Mouse (Mus musculus) liver, embryonic 11.5 days (tissue): ENCODE data around the gene Cpa4. TPM values are rescaled to one million over a fixed set of nuclear protein-coding genes. Genes with fewer than 3 reads are reported as not detected.
A peak's percentile ranks its signal among the peaks of the same experiment; 100 is the strongest.

ENCODE experiments used
- ATAC-seq: fragments of 200-750 bp; cut with Nextera tagmentation; replicated peaks from 2 replicates; pipeline ENCODE4 v1.8.0; 2017; ENCODE audit warnings: moderate number of reproducible peaks, mild to moderate bottlenecking, moderate TSS enrichment, moderate library complexity; ENCODE audit not compliant: low FRiP score
- DNase-seq: peaks from one replicate; pipeline ENCODE4 v3.0.0-alpha.2; 2017; ENCODE audit warnings: low spot score
- H3K27ac ChIP-seq: fragments of 300-500 bp; sonication (generic); 2 replicates; pipeline ENCODE4 v1.5.1; 2014; ENCODE audit warnings: mild to moderate bottlenecking, low read depth, low read length, control low read depth
- H3K27me3 ChIP-seq: fragments of 300-500 bp; sonication (generic); replicated peaks from 2 replicates; pipeline ENCODE4 v1.6.1; 2014; ENCODE audit warnings: low read length, mixed read lengths; ENCODE audit not compliant: control insufficient read depth, insufficient read depth
- H3K36me3 ChIP-seq: fragments of 300-500 bp; sonication (generic); 2 replicates; pipeline ENCODE4 v1.6.1; 2014; ENCODE audit warnings: mild to moderate bottlenecking, low read length, moderate library complexity, mixed read lengths; ENCODE audit not compliant: control insufficient read depth, insufficient read depth
- H3K4me1 ChIP-seq: fragments of 300-500 bp; sonication (generic); replicated peaks from 2 replicates; pipeline ENCODE4 v1.6.1; 2014; ENCODE audit warnings: low read length, mixed read lengths; ENCODE audit not compliant: control insufficient read depth, insufficient read depth
- H3K4me2 ChIP-seq: fragments of 300-500 bp; sonication (generic); 2 replicates; pipeline ENCODE4 v1.6.1; 2014; ENCODE audit warnings: mild to moderate bottlenecking, control low read depth, moderate library complexity
- H3K4me3 ChIP-seq: fragments of 300-500 bp; sonication (generic); 2 replicates; pipeline ENCODE4 v1.5.1; 2014; ENCODE audit warnings: low read depth, low read length, control low read depth
- H3K9ac ChIP-seq: fragments of 300-500 bp; sonication (generic); 2 replicates; pipeline ENCODE4 v1.6.1; 2014; ENCODE audit warnings: low read depth, low read length, control low read depth
- H3K9me3 ChIP-seq: fragments of 300-500 bp; sonication (generic); 2 replicates; pipeline ENCODE4 v1.6.1; 2016; ENCODE audit warnings: low read length, inconsistent platforms, mixed read lengths; ENCODE audit not compliant: control insufficient read depth
- WGBS: fragments of 180-500 bp; shearing (Covaris S2); extraction: QIAGEN DNeasy Blood & Tissue Kit; methylation state at CpG from one replicate; pipeline ENCODE4 v1.1.7; 2014; 5-methylcytosine and 5-hydroxymethylcytosine counted together
- polyA plus RNA-seq: library from polyadenylated mRNA; unstranded; fragments of >200 nt; fragmentation: Nextera tagmentation; extraction: Ambion mirVana; gene quantifications from 2 replicates; pipeline ENCODE4 v1.2.1, GENCODE M21; 2014

The Cpa4 gene
- polyA plus RNA-seq, 1 experiment from 2014 or later: 0.44 TPM

DNA sequence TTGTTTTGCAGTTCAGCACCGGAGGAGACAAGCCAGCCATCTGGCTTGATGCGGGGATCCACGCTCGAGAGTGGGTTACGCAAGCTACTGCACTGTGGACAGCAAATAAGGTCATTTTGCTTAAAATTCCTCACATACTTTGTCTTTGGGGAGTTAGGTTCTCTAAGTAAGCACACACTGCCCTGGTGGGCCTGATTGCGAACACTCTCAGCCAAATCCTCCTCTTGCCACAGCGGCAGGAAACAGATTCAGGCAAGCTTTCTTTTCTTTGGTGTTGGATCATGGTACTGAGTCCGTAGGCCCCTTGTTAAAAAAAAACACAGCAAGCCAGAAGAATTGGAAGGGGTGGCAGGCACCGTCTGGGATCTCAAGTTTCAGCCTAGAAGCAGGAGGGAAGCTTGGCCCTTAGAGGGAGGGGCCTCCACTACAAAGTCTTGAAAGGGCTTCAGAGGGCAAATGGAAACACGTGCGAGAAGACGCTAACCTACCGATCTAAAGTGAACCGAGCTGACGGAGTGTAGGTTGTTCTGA is 18.9 kb upstream of the Cpa4 start:
- Histone ChIP-seq H3K4me3 (no peak overlapping the region), H3K4me2 (peak overlapping the region; percentile 39), H3K36me3 (no peaks in the 10 kb centered on the region), H3K27ac (peak overlapping the region; percentile 63), H3K9ac (no peak overlapping the region; the same call in 1 of the 2 replicates), H3K27me3 (peaks cover 51% of the 10 kb centered on the region), H3K9me3 (no peaks in the 10 kb centered on the region), H3K4me1 (peaks cover 12% of the 10 kb centered on the region)
- DNase-seq (no peak), ATAC-seq (no peak)
- 9% methylated on average over 15 of the region's 15 CpGs for WGBS

DNA sequence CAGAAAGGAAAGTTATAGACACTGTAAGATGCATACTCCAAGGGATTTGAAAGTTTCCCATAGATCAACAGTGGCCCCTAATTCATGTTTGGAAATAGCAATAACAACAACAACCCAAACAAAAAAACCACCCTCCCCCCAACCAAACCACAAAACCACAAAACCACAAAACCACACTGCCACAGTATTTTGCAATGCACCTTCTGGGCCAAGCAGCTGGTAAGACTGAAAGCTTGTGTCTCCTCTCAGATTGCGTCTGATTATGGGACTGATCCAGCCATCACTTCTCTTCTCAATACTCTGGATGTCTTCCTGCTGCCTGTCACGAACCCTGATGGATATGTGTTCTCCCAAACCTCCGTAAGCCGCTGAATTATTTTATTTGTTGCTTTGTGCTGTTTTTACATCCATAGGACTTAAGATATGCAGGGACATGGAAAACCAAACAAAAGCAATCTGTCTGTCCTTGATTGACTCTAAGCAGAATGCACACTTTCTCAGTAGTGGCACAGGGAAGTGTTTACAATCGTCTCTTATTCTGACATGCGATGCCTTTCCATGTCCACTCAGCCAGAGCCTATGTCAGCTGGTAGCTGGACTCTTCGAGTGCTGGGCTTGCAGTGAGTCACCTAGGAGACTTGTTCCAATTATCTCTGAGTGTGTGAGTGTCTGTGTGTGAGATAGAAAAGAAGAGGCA is 17.5 kb upstream of the Cpa4 start:
- WGBS: 59% methylated on average over 7 of the region's 7 CpGs
- DNase-seq: no peak
- Histone ChIP-seq H3K4me2 (no peak overlapping the region), H3K27ac (no peak overlapping the region), H3K9me3 (no peaks in the 10 kb centered on the region), H3K4me1 (peaks cover 12% of the 10 kb centered on the region), H3K27me3 (peaks cover 44% of the 10 kb centered on the region), H3K9ac (no peak overlapping the region), H3K36me3 (no peaks in the 10 kb centered on the region), H3K4me3 (no peak overlapping the region)
- ATAC-seq: no peak

DNA sequence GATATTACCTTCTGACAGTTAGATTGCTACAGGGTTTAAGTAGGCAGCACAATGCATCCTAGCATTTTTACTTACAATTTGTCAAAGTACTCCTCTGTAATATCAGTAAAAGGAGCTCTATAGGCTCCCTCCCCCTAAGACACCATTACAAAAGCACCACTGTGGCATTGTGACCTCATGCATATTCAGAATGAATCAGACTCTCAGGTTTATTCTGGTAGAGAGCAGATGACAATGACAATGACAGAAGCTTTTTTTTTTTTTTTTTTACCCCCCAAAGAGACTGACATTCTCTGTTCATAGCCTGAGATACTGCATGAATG is 17.0 kb upstream of the Cpa4 start:
- no peaks in the 10 kb centered on the region for H3K36me3 ChIP-seq
- no peaks in the 10 kb centered on the region for H3K9me3 ChIP-seq
- H3K4me1 ChIP-seq: peaks cover 12% of the 10 kb centered on the region
- H3K4me3 ChIP-seq: no peak overlapping the region
- ATAC-seq (no peak), DNase-seq (no peak)
- no peak overlapping the region for H3K9ac ChIP-seq
- H3K4me2 ChIP-seq: no peak overlapping the region
- H3K27ac ChIP-seq: no peak overlapping the region
- peaks cover 39% of the 10 kb centered on the region for H3K27me3 ChIP-seq

DNA sequence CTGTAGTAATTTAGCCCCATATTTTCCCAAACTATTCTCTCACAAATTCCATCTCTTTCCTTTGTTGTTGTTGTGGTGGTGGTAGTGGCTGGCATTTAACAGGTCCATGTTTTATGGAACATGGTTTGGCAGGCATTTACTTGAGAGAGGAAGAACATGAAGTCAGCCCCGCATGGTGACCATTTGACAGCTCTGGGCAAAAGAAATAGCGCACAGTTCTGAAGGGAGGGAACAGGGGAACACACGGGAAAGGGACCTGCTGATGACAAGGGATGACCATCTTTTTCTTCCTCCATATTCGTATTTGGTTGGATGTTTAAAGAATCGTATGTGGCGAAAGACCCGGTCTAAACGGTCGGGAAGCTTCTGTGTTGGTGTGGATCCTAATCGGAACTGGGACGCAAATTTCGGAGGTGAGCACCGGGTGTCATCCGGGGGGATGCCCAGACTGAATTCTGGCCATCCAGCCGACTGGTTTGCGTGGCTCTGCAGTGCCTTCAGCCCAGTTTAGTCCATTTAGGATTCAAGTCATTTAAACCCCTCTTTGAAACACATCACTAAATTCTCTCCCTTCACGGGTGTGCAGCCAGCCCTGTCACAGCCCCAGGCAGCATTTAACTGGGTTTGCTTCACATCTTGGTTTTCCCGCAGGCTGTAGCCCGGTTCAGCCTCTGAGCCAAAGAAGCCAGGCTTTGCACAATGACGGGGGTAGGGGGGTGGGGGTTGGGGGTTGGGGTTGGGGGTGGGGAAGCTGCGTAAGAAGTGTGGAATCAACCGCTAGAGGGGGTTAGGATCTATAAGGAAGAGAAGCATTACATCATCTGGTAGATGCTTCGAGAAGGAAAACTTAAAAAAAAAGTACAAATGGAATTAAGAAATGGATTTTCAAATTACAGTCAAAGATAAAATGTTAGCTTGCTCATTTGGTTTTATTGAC is 16.3 kb upstream of the Cpa4 start:
- no peak overlapping the region for H3K4me3 ChIP-seq
- no peak for DNase-seq

DNA sequence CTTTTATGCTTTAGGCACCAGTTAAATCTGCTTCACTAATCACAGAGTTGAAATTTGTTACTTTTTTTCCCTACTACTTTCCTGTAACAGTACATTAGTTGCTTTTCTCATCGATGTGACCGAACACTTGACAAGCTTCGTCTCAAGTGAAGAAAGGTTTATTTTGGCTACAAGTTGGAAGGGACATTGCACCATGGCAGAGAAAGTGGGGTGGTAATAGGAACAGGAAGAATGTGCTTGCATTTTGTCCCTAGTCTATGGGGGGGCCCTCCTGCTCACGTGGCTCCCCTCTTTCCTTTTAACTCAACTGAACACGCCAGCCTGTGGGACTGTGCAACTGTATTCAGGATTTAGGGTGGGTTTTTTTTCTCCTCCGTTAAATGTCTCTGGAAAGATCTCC is 15.5 kb upstream of the Cpa4 start:
- 61% methylated on average over 6 of the region's 6 CpGs for WGBS
- Histone ChIP-seq H3K27me3 (peaks cover 39% of the 10 kb centered on the region), H3K27ac (no peak overlapping the region)

More for the DNA sequence above, 16.3 kb upstream of the Cpa4 start:
- no peaks in the 10 kb centered on the region for H3K9me3 ChIP-seq
- peak overlapping the region; percentile 23; the same call in 1 of the 2 replicates for H3K4me2 ChIP-seq
- peaks cover 39% of the 10 kb centered on the region for H3K27me3 ChIP-seq
- 25% methylated on average over 23 of the region's 23 CpGs for WGBS
- H3K36me3 ChIP-seq: no peaks in the 10 kb centered on the region
- peaks cover 8% of the 10 kb centered on the region for H3K4me1 ChIP-seq
- no peak overlapping the region for H3K9ac ChIP-seq
- no peak overlapping the region for H3K27ac ChIP-seq
- ATAC-seq: no peak

DNA sequence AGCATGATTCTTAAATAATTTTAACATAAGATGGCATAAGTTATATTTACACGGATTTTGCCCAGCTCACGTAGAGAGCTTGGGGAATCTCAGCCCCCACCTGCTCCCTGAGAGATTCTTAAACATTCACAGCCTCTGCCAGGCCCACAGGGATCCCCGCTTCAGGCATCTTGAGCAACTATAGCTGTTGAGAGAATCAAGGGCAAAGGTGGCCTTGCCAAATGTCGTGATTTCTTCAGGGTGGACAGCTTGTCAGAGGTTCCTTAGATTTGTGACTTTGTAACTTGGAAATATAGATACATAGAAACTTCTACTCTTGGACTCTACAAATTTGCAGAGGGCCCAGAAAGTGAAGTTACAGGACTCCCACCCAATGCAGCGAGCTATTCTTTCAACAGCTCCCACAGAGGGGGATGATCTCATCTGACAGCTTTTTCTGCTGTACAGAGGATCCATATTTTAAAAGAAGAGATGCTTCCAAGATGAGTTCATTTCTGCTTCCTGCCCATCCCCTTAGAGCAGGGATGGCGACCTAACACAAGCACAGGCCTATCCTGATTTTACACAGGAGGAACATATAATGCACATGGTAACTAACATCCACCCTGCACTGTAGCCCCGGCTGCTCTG is 14.7 kb upstream of the Cpa4 start:
- no peak overlapping the region for H3K4me2 ChIP-seq
- 74% methylated on average over 7 of the region's 7 CpGs for WGBS
- no peak overlapping the region for H3K9ac ChIP-seq
- DNase-seq: no peak
- no peaks in the 10 kb centered on the region for H3K9me3 ChIP-seq
- ATAC-seq: no peak
- no peak overlapping the region for H3K27ac ChIP-seq
- no peak overlapping the region for H3K4me3 ChIP-seq
- peaks cover 31% of the 10 kb centered on the region for H3K27me3 ChIP-seq
- peaks cover 6% of the 10 kb centered on the region; the same call in 1 of the 2 replicates for H3K4me1 ChIP-seq
- H3K36me3 ChIP-seq: no peaks in the 10 kb centered on the region

More for the DNA sequence above, 15.5 kb upstream of the Cpa4 start:
- ATAC-seq (no peak), DNase-seq (no peak)
- no peak overlapping the region for H3K9ac ChIP-seq
- H3K36me3 ChIP-seq: no peaks in the 10 kb centered on the region
- H3K4me1 ChIP-seq: peaks cover 8% of the 10 kb centered on the region
- H3K9me3 ChIP-seq: no peaks in the 10 kb centered on the region
- no peak overlapping the region for H3K4me2 ChIP-seq
- no peak overlapping the region for H3K4me3 ChIP-seq

DNA sequence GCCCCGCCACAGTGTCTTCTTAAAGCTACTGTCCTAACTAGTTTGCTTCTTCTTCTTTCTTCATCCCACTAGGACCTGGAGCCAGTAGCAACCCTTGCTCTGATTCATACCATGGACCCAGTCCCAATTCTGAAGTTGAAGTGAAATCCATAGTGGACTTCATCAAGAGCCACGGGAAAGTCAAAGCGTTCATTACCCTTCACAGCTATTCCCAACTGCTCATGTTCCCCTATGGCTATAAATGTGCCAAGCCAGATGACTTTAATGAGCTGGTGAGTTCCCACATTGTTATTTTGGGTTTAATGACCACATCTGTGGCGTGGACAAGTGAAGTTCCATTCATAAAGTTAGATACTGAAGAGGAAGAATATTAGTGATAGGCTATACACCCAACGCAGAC is 14.1 kb upstream of the Cpa4 start:
- ATAC-seq (no peak), DNase-seq (no peak)
- Histone ChIP-seq H3K9ac (no peak overlapping the region), H3K27me3 (peaks cover 29% of the 10 kb centered on the region), H3K4me1 (peaks cover 3% of the 10 kb centered on the region; the same call in 1 of the 2 replicates), H3K4me3 (no peak overlapping the region), H3K27ac (no peak overlapping the region), H3K9me3 (no peaks in the 10 kb centered on the region), H3K36me3 (no peaks in the 10 kb centered on the region), H3K4me2 (no peak overlapping the region)
- 83% methylated on average over 5 of the region's 5 CpGs for WGBS

DNA sequence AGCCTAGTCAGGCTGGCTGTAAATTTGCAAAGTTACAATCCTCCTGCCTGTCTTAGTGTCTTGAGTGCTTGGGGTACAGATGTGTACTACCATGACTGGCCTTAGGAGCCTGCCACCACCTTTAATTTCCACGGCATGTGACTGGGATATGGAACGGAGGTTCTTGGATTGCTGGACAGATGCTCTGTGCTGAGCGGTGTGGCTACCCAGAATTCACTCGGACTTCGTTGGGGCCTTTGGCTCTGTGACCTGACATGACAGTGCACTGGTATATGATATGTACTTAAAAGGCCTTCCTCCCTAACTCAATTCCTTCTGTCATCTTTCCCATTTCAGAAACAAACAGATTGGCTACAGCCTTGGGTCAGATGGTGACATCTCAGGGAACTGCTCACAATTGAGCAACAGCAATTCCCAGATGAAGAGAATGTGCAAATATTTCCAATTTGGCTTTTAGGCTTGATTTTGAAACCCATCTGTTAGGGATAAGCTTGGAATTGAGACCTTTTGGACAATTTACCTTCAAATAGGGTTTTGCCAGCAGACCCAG is 13.5 kb upstream of the Cpa4 start:
- ATAC-seq (no peak), DNase-seq (no peak)
- WGBS: 89% methylated on average over 5 of the region's 5 CpGs
- Histone ChIP-seq H3K4me3 (no peak overlapping the region), H3K27me3 (peaks cover 23% of the 10 kb centered on the region), H3K27ac (no peak overlapping the region), H3K9me3 (no peaks in the 10 kb centered on the region), H3K9ac (no peak overlapping the region), H3K36me3 (no peaks in the 10 kb centered on the region), H3K4me1 (no peaks in the 10 kb centered on the region), H3K4me2 (no peak overlapping the region)
